Mouse (Mus musculus) adrenal gland, postnatal 14 days (tissue): ENCODE measurements around the gene Foxe3. TPM values are rescaled to one million over a fixed set of nuclear protein-coding genes. Genes with fewer than 3 reads are reported as not detected.

Experiments used
- DNase-seq: peaks from one replicate; pipeline ENCODE4 v3.0.0; 2021; ENCODE audit warnings: mixed read lengths
- total RNA-seq: library from RNA; stranded (reverse); gene quantifications from 2 replicates; pipeline ENCODE4 v1.2.3, GENCODE M21; 2021

Gene Foxe3
- total RNA-seq, 1 experiment from 2014 or later: not detected

- DNase-seq: no peak
These were observed 9.8 kb downstream of the Foxe3 start for GRCm38 (mm10) chr4:114916056-114916455.

- DNase-seq: peak; percentile 81
These were observed 12.2 kb downstream of the Foxe3 start for GRCm38 (mm10) chr4:114913594-114913962.

GRCm38 (mm10) chr4:114912705-114913593 lies 12.9 kb downstream of the Foxe3 start:
- DNase-seq: no peak

GRCm38 (mm10) chr4:114909602-114910484 lies 16.0 kb downstream of the Foxe3 start:
- DNase-seq: peak; percentile 47

GRCm38 (mm10) chr4:114908829-114909601 lies 16.8 kb downstream of the Foxe3 start, which contains the start of gene Foxd2:
Foxd2 (minus strand) TSS chr4:114908873.
- peak; percentile 97 for DNase-seq

GRCm38 (mm10) chr4:114907951-114908828 lies 17.6 kb downstream of the Foxe3 start:
- peak; percentile 41 for DNase-seq

GRCm38 (mm10) chr4:114907056-114907917 lies 18.5 kb downstream of the Foxe3 start:
- peak; percentile 55 for DNase-seq

GRCm38 (mm10) chr4:114905969-114906680 lies 19.7 kb downstream of the Foxe3 start:
- DNase-seq: no peak

- DNase-seq: no peak
These were observed 20.3 kb downstream of the Foxe3 start for GRCm38 (mm10) chr4:114905501-114905900.

- no peak for DNase-seq
These were observed 22.4 kb downstream of the Foxe3 start for GRCm38 (mm10) chr4:114903422-114903782.

GRCm38 (mm10) chr4:114902641-114903421 lies 23.0 kb downstream of the Foxe3 start:
- DNase-seq: no peak

GRCm38 (mm10) chr4:114901643-114902351 lies 24.0 kb downstream of the Foxe3 start:
- DNase-seq: peak; percentile 12

- no peak for DNase-seq
These were observed 24.8 kb downstream of the Foxe3 start for GRCm38 (mm10) chr4:114900866-114901642.

- no peak for DNase-seq
These were observed 25.9 kb downstream of the Foxe3 start for GRCm38 (mm10) chr4:114899885-114900284.

GRCm38 (mm10) chr4:114897853-114898252 lies 28.0 kb downstream of the Foxe3 start:
- peak; percentile 69 for DNase-seq

- DNase-seq: no peak
These were observed 43.6 kb downstream of the Foxe3 start for GRCm38 (mm10) chr4:114882232-114882631.

GRCm38 (mm10) chr4:114876441-114876972 lies 49.3 kb downstream of the Foxe3 start:
- DNase-seq: peak; percentile 20
